Mouse (Mus musculus) bone marrow, adult 2 months (tissue): ENCODE measurements around the gene Rps23.

Experiments
- CTCF ChIP-seq: fragments of 200-500 bp; IDR thresholded peaks from 2 replicates; pipeline ENCODE4 v1.5.1; 2011; ENCODE audit warnings: low read length, control low read depth; ENCODE audit not compliant: control insufficient read depth, insufficient read depth
- POLR2A ChIP-seq: fragments of 200-500 bp; IDR thresholded peaks from 2 replicates; pipeline ENCODE4 v1.6.1; 2011; ENCODE audit warnings: low read depth, mild to moderate bottlenecking, control low read depth, low read length, borderline replicate concordance; ENCODE audit not compliant: control insufficient read depth

DNA sequence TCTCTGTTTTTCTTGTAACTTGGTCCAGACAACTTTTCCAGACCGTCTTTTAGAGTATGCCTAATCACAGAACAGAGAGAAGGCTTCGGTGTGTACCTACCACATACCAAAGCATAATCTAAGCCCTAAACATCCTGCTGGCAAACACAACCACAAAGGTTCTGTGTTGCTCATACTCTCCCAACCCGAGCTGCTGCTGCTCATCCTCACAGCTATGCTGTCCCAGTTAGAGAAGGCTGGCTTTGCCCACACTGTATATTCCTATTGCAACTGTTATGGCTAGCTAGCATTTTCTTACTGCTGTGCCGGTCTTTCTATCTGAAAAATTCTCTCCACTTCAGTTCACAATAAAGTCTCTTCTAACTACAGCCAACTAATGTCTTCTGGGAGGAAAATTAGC is 46.2 kb downstream of the Rps23 start:
- TF ChIP-seq CTCF (no peak), POLR2A (no peak)
